In the genomic region with DNA sequence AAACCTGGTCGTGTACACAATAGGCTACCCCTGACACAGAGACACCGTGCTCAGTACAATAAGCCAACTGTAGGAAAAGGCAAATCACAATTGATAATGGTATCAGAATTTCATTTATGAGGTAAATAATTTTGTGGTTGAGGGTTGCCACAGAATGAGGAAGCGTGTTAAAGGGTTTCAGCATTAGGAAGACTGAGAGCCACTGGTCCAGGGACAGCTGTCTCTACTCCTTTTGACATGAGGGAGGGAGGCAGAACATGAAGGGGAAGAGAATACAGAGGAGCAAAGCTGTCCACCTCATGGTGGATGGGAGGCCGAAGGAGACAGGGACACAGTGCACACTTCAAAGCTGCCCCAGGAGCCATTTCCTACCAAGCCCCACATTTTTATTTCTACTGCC, we compare ENCODE assay signal across 28 mouse cellular contexts.
A peak's percentile ranks its signal among the peaks of the same experiment; 100 is the strongest.
DNase-seq lines count a peak whose midpoint lies in the region; ATAC-seq and TF ChIP-seq lines count a peak whose summit lies in the region.
"Had no signal": no experiment of that assay in that cellular context is flagged by ENCODE, and none has a peak within 500 bp of the region (broad histone marks: within the 10 kb centered on the region; RNA-seq: fewer than 3 reads in every experiment).

No protein-coding gene starts in this region.

- TF ChIP-seq CTCF in left cerebral cortex, adult 2 months (IDR thresholded peaks at IDR 0.05) = no peak

- no peak overlapping the region for H3K4me2 ChIP-seq in stomach, embryonic 16.5 days (ENCODE audit: low read depth, low read length)
- H3K4me2 ChIP-seq in forebrain, embryonic 12.5 days = no peak overlapping the region
- H3K4me2 ChIP-seq: embryonic facial prominence, embryonic 13.5 days; embryonic facial prominence, embryonic 15.5 days; forebrain, embryonic 13.5 days; forebrain, embryonic 15.5 days had no signal

- no peaks in the 10 kb centered on the region for H3K9me3 ChIP-seq in stomach, embryonic 16.5 days (replicated peaks; ENCODE audit: control insufficient read depth, low read length)
- no peaks in the 10 kb centered on the region for H3K9me3 ChIP-seq in forebrain, embryonic 12.5 days
- H3K9me3 ChIP-seq: embryonic facial prominence, embryonic 13.5 days; embryonic facial prominence, embryonic 15.5 days; forebrain, embryonic 10.5 days; forebrain, embryonic 13.5 days; forebrain, embryonic 15.5 days had no signal

- H3K4me3 ChIP-seq in left cerebral cortex, adult 2 months = no peak overlapping the region
- H3K4me3 ChIP-seq in stomach, embryonic 16.5 days (replicated peaks; ENCODE audit: low read length) = no peak overlapping the region
- H3K4me3 ChIP-seq in forebrain, embryonic 12.5 days (replicated peaks) = no peak overlapping the region
- H3K4me3 ChIP-seq: embryonic facial prominence, embryonic 13.5 days; embryonic facial prominence, embryonic 15.5 days; erythroblast, embryonic 14.5 days; forebrain, embryonic 10.5 days; forebrain, embryonic 13.5 days; forebrain, embryonic 15.5 days had no signal

- H3K9ac ChIP-seq in stomach, embryonic 16.5 days (ENCODE audit: low read length) = no peak overlapping the region
- H3K9ac ChIP-seq in forebrain, embryonic 12.5 days = no peak overlapping the region
- H3K9ac ChIP-seq: embryonic facial prominence, embryonic 13.5 days; embryonic facial prominence, embryonic 15.5 days; forebrain, embryonic 13.5 days; forebrain, embryonic 15.5 days; forebrain, postnatal 0 days had no signal

- no peak for DNase-seq in left cerebral cortex, adult 2 months (ENCODE audit: extremely low spot score in 1 of 2, low spot score in 2 of 2)
- no peak for DNase-seq in left cerebral cortex, postnatal 36 days (ENCODE audit: low spot score in 2 of 2)
- DNase-seq in B cell, adult 2 months = no peak
- no peak for DNase-seq in heart, adult 11 months
- DNase-seq: adrenal gland, adult 8-10 months; adrenal gland, postnatal 14 days; adrenal gland, postnatal 36 days; cerebellum, adult 11-12 months; cerebellum, adult 2 months; cerebellum, adult 9-10 months; cerebellum, postnatal 10 days; embryo, embryonic 11 days; forebrain, postnatal 0 days had no signal

- WGBS in stomach, embryonic 16.5 days = 59% methylated on average over 4 of the region's 4 CpGs
- 88% methylated on average over 4 of the region's 4 CpGs for WGBS in forebrain, embryonic 12.5 days

- no peaks in the 10 kb centered on the region for H3K36me3 ChIP-seq in stomach, embryonic 16.5 days (ENCODE audit: control insufficient read depth, insufficient read depth, low read length)
- H3K36me3 ChIP-seq in forebrain, embryonic 12.5 days (replicated peaks) = no peaks in the 10 kb centered on the region
- H3K36me3 ChIP-seq: embryonic facial prominence, embryonic 13.5 days; embryonic facial prominence, embryonic 15.5 days; forebrain, embryonic 10.5 days; forebrain, embryonic 15.5 days; G1E had no signal

- peaks cover 16% of the 10 kb centered on the region for H3K4me1 ChIP-seq in stomach, embryonic 16.5 days (ENCODE audit: control insufficient read depth, insufficient read depth, low read length)
- peaks cover 23% of the 10 kb centered on the region for H3K4me1 ChIP-seq in forebrain, embryonic 12.5 days
- H3K4me1 ChIP-seq: embryonic facial prominence, embryonic 13.5 days; embryonic facial prominence, embryonic 15.5 days had no signal

- no peaks in the 10 kb centered on the region for H3K27me3 ChIP-seq in stomach, embryonic 16.5 days (ENCODE audit: control insufficient read depth, insufficient read depth, low read length)
- no peaks in the 10 kb centered on the region for H3K27me3 ChIP-seq in forebrain, embryonic 12.5 days
- H3K27me3 ChIP-seq: CH12.LX; embryonic facial prominence, embryonic 13.5 days; embryonic facial prominence, embryonic 15.5 days; forebrain, embryonic 13.5 days; forebrain, embryonic 15.5 days; Patski had no signal

- 0 out of 2 replicates have a peak, but pooled peaks have one; percentile 39 for ATAC-seq in common myeloid progenitor, adult 5-6 weeks (replicated peaks; ENCODE audit: low read depth, poor library complexity, severe bottlenecking)
- peak; percentile 82 for ATAC-seq in granulocyte monocyte progenitor cell, adult 5-6 weeks (replicated peaks; ENCODE audit: poor library complexity, severe bottlenecking)
- no peak for ATAC-seq in stomach, embryonic 16.5 days (ENCODE audit: insufficient read depth, low FRiP score)
- no peak for ATAC-seq in forebrain, embryonic 12.5 days (ENCODE audit: low FRiP score)
- ATAC-seq: activated CD4-positive, CD25-positive, alpha-beta regulatory T cell, adult 4 months; CD4-positive, CD25-positive, alpha-beta regulatory T cell, adult 4 months; forebrain, embryonic 13.5 days; forebrain, embryonic 15.5 days; forebrain, postnatal 0 days; Patski had no signal

- peak overlapping the region; percentile 78; the same call in 1 of the 2 replicates for H3K27ac ChIP-seq in left cerebral cortex, adult 2 months
- peak overlapping the region; percentile 29; the same call in 1 of the 2 replicates for H3K27ac ChIP-seq in stomach, embryonic 16.5 days (ENCODE audit: low read length)
- H3K27ac ChIP-seq in forebrain, embryonic 12.5 days = no peak overlapping the region
- H3K27ac ChIP-seq: embryonic facial prominence, embryonic 13.5 days; embryonic facial prominence, embryonic 15.5 days; forebrain, embryonic 10.5 days; forebrain, embryonic 13.5 days; forebrain, embryonic 15.5 days had no signal

- intact Hi-C loops in left cerebral cortex, adult 2 months (cut with DNase I) = loop anchor here (5.0 kb wide), 1 partner anchor 96 kb away; a partner anchor contains a TSS
- intact Hi-C loops in left cerebral cortex, postnatal 36 days (cut with DNase I) = no loop called here

Comparison
In these comparisons a context has a peak if more than half of its experiments do, and no peak if none do; other contexts are left out.
1. ATAC-seq: peak in common myeloid progenitor, adult 5-6 weeks (single experiment) and granulocyte monocyte progenitor cell, adult 5-6 weeks (single experiment); none in stomach, embryonic 16.5 days (single experiment) and forebrain, embryonic 12.5 days (single experiment).